Mouse (Mus musculus) midbrain, embryonic 13.5 days (tissue): ENCODE measurements around the gene Gpa33. TPM values are rescaled to one million over a fixed set of nuclear protein-coding genes. Genes with fewer than 3 reads are reported as not detected.

Source experiments
- ATAC-seq: fragments of 200-750 bp; cut with Nextera tagmentation; 2 replicates; pipeline ENCODE4 v1.8.0; 2017; ENCODE audit warnings: mild to moderate bottlenecking, moderate TSS enrichment, moderate library complexity
- H3K27ac ChIP-seq: fragments of 300-500 bp; sonication (generic); 2 replicates; pipeline ENCODE4 v1.5.1; 2015; ENCODE audit warnings: inconsistent platforms, mild to moderate bottlenecking, moderate library complexity
- H3K27me3 ChIP-seq: fragments of 300-500 bp; sonication (generic); 2 replicates; pipeline ENCODE4 v1.6.1; 2015; ENCODE audit warnings: mild to moderate bottlenecking, inconsistent platforms
- H3K36me3 ChIP-seq: fragments of 300-500 bp; sonication (generic); 2 replicates; pipeline ENCODE4 v1.6.1; 2015; ENCODE audit warnings: mild to moderate bottlenecking, inconsistent platforms
- H3K4me1 ChIP-seq: fragments of 300-500 bp; sonication (generic); replicated peaks from 2 replicates; pipeline ENCODE4 v1.6.1; 2015; ENCODE audit warnings: inconsistent platforms
- H3K4me2 ChIP-seq: fragments of 300-500 bp; sonication (generic); replicated peaks from 2 replicates; pipeline ENCODE4 v1.6.1; 2015; ENCODE audit warnings: moderate library complexity, mild to moderate bottlenecking, inconsistent platforms
- H3K4me3 ChIP-seq: fragments of 300-500 bp; sonication (generic); replicated peaks from 2 replicates; pipeline ENCODE4 v1.5.1; 2015; ENCODE audit warnings: mild to moderate bottlenecking, inconsistent platforms
- H3K9ac ChIP-seq: fragments of 300-500 bp; sonication (generic); replicated peaks from 2 replicates; pipeline ENCODE4 v1.6.1; 2015; ENCODE audit warnings: mild to moderate bottlenecking, inconsistent platforms
- H3K9me3 ChIP-seq: fragments of 300-500 bp; sonication (generic); 2 replicates; pipeline ENCODE4 v1.6.1; 2016; ENCODE audit warnings: mild to moderate bottlenecking, inconsistent platforms
- WGBS: fragments of 180-500 bp; shearing (Covaris S2); methylation state at CpG from one replicate; pipeline ENCODE4 v1.1.7; 2015; 5-methylcytosine and 5-hydroxymethylcytosine counted together
- polyA plus RNA-seq: library from polyadenylated mRNA; unstranded; fragments of >200 nt; fragmentation: Nextera tagmentation; extraction: Ambion mirVana; gene quantifications from 2 replicates; pipeline ENCODE4 v1.2.1, GENCODE M21; 2015

Gpa33 gene
- polyA plus RNA-seq, 1 experiment from 2014 or later: not detected

GRCm38 (mm10) chr1:166117866-166118639 lies 12.0 kb upstream of the Gpa33 start:
- peak; percentile 55 for ATAC-seq
- H3K4me1 ChIP-seq: peaks cover 11% of the 10 kb centered on the region
- H3K9me3 ChIP-seq: no peaks in the 10 kb centered on the region
- 59% methylated on average over 13 of the region's 13 CpGs for WGBS
- H3K9ac ChIP-seq: 0 out of 2 replicates have a peak overlapping the region, but pooled peaks have one; percentile 1
- H3K4me2 ChIP-seq: no peak overlapping the region
- peak overlapping the region; percentile 63 for H3K27ac ChIP-seq
- H3K4me3 ChIP-seq: no peak overlapping the region
- H3K36me3 ChIP-seq: no peaks in the 10 kb centered on the region
- H3K27me3 ChIP-seq: no peaks in the 10 kb centered on the region

DNA sequence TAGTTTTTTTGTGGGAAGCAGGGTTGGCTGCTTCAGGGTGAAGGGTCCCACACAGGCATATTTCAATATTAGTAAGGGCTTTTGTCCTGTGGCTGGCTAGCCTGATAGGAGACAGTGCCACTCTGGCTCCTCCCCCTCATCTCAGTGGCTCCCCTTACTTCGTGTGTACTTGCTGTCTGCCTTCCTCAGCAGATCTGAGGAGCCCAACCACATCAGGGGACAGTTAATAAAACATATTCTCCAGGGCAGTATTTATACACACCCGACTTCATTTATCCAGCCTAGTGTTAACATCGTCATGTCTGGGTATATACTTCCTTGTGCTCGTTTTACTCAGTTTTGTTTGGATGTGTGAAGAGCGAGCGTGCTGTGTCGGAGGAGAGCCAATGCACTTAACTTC lies 7.9 kb upstream of the Gpa33 start:
- no peaks in the 10 kb centered on the region for H3K9me3 ChIP-seq
- no peak overlapping the region for H3K27ac ChIP-seq
- H3K4me3 ChIP-seq: no peak overlapping the region
- no peak for ATAC-seq
- no peaks in the 10 kb centered on the region for H3K36me3 ChIP-seq
- H3K4me1 ChIP-seq: peaks cover 11% of the 10 kb centered on the region
- no peaks in the 10 kb centered on the region for H3K27me3 ChIP-seq
- WGBS: 87% methylated on average over 7 of the region's 7 CpGs
- H3K4me2 ChIP-seq: no peak overlapping the region
- H3K9ac ChIP-seq: no peak overlapping the region

DNA sequence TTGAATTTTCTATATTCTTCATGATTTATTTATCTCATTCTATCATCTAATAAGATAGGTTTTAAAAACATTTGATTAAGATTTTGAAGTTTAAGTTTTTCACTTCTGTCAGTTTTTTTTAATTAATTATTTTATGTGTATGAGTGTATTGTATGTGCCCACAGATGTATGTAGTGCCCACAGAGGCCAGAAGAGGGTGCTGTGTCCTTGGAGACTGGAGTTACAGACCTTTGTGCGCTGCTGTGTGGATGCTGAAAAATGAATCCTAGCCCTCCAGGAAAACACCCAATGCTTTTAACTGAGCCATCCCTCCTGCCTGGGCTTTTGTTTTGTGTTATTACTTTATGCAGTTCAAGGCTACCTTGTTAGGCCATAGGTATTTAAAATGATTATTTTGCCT lies 7.0 kb upstream of the Gpa33 start:
- 92% methylated on average over 1 of the region's 1 CpGs for whole genome bisulfite sequencing
- Histone ChIP-seq H3K27ac (no peak overlapping the region), H3K9me3 (no peaks in the 10 kb centered on the region), H3K27me3 (no peaks in the 10 kb centered on the region), H3K4me2 (no peak overlapping the region), H3K4me1 (peaks cover 8% of the 10 kb centered on the region), H3K4me3 (no peak overlapping the region), H3K9ac (no peak overlapping the region), H3K36me3 (no peaks in the 10 kb centered on the region)
- no peak for ATAC-seq

DNA sequence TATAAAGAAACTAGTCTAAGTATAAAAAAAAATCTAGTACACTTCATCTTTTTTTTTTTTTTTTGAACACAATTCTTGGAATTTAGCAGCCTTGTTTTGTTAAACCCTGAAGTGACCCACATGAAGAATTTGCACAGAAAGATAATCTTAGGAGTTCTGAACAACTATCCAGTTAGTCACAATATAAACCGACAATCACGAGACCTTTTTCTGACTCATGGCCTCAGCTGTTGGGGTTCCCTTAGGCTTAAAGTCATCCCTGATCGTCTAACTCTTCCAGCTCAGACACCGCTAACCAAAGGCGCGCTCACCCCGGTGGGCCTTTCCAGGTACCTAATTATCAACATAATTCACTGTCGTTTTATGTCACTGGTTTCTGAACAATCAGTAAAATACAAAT lies 6.3 kb upstream of the Gpa33 start:
- H3K36me3 ChIP-seq: no peaks in the 10 kb centered on the region
- H3K27ac ChIP-seq: no peak overlapping the region
- H3K4me2 ChIP-seq: no peak overlapping the region
- no peaks in the 10 kb centered on the region for H3K27me3 ChIP-seq
- no peak overlapping the region for H3K9ac ChIP-seq
- H3K4me1 ChIP-seq: peaks cover under 1% of the 10 kb centered on the region
- no peak for ATAC-seq
- H3K9me3 ChIP-seq: no peaks in the 10 kb centered on the region
- WGBS: 93% methylated on average over 8 of the region's 8 CpGs
- H3K4me3 ChIP-seq: no peak overlapping the region

DNA sequence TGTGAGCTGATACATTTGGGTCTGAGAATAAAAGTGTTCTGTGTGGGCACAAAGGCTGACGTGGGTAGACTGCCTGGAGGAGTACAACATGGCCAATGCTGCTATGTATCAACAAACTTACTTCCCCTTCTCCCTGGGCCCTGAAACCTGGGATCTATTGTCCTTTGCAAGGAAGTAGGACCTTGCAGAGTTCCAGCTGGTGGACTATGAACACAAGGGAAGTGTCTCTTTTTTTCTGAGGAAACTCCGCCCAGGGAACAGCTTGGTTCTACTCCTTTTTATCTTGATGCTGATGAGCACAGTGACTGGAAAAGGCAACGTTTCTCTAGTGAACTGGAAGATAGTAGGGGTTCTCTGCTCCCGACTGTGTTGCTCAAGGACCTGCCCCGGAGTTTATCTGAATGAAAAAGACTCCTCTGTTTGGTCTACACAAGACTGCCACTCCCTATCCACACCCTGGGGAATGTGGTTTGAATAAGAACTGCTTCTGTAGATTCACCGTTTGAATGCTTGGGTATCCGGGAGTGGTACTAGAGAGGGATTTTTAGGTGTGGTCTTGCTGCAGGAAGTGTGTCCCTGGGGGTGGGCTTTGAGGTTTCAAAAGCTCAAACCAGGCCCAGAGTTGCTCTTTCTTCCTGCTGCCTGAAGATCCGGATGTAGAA lies 5.0 kb upstream of the Gpa33 start:
- Histone ChIP-seq H3K36me3 (no peaks in the 10 kb centered on the region), H3K4me2 (no peak overlapping the region), H3K9ac (no peak overlapping the region), H3K4me1 (no peaks in the 10 kb centered on the region), H3K9me3 (no peaks in the 10 kb centered on the region), H3K27ac (no peak overlapping the region), H3K4me3 (no peak overlapping the region), H3K27me3 (no peaks in the 10 kb centered on the region)
- WGBS: 57% methylated on average over 8 of the region's 8 CpGs
- no peak for ATAC-seq

DNA sequence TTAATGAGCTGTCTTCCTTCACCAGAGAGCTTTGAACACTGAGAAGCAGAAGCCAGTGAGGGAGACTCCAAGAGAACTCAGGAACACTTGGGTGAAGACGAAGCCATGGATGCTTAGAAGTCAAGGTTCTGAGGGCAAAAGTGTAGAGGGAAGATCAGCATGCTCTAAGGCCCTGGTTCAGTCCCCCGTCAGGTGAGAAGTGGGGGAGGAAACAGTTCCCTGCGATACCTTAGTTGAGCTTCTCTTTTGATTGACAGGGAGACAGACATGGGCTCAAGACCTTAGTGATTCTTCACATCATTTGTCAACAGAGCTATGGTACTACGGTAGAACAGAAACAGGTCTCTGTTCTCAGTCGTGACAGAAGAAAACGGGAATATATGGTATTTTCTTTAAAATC lies 3.7 kb upstream of the Gpa33 start:
- 96% methylated on average over 6 of the region's 6 CpGs for WGBS

DNA sequence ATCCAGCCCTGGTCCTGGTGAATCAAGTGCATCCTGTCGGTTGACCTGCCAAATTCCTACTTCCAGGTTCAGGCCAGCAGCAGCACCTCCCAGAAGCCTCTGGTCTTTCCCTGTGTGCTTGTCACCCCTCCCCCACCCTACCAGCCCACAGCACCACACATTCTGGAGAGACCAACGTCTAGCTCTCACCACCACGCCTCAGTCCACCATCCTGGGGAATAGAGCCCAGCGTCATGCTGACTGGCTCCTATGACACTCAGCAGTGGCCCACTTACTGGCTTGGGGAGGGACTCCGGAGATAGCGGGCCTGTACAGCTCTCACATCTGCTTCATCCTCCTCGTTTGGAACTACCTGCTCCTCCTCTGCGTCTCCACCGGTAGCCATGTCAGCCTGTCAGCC lies 3.2 kb upstream of the Gpa33 start:
- 79% methylated on average over 9 of the region's 9 CpGs for WGBS
- Histone ChIP-seq H3K4me1 (no peaks in the 10 kb centered on the region), H3K9me3 (no peaks in the 10 kb centered on the region), H3K4me2 (no peak overlapping the region), H3K27ac (no peak overlapping the region), H3K27me3 (no peaks in the 10 kb centered on the region), H3K36me3 (no peaks in the 10 kb centered on the region), H3K9ac (no peak overlapping the region), H3K4me3 (no peak overlapping the region)
- ATAC-seq: no peak

More for the DNA sequence above, 3.7 kb upstream of the Gpa33 start:
- H3K9ac ChIP-seq: no peak overlapping the region
- no peak overlapping the region for H3K4me2 ChIP-seq
- no peaks in the 10 kb centered on the region for H3K36me3 ChIP-seq
- no peak overlapping the region for H3K27ac ChIP-seq
- ATAC-seq: no peak
- H3K9me3 ChIP-seq: no peaks in the 10 kb centered on the region
- H3K4me3 ChIP-seq: no peak overlapping the region
- H3K4me1 ChIP-seq: no peaks in the 10 kb centered on the region
- H3K27me3 ChIP-seq: no peaks in the 10 kb centered on the region

GRCm38 (mm10) chr1:166127719-166128118 lies 2.3 kb upstream of the Gpa33 start, which contains the start of gene Dusp27:
Gene Dusp27, minus strand, starts transcription at chr1:166127922.
- Histone ChIP-seq H3K36me3 (no peaks in the 10 kb centered on the region), H3K27me3 (no peaks in the 10 kb centered on the region), H3K9me3 (no peaks in the 10 kb centered on the region), H3K4me2 (no peak within 1 kb of the TSS), H3K4me1 (no peaks in the 10 kb centered on the region), H3K9ac (no peak within 1 kb of the TSS), H3K27ac (no peak within 1 kb of the TSS), H3K4me3 (no peak within 1 kb of the TSS)
- WGBS: 70% methylated on average over 4 of the region's 4 CpGs
- ATAC-seq: no peak

- Histone ChIP-seq H3K4me2 (no peak overlapping the region), H3K9me3 (no peaks in the 10 kb centered on the region), H3K9ac (no peak overlapping the region), H3K4me3 (no peak overlapping the region), H3K27ac (no peak overlapping the region), H3K4me1 (no peaks in the 10 kb centered on the region), H3K36me3 (no peaks in the 10 kb centered on the region), H3K27me3 (no peaks in the 10 kb centered on the region)
- WGBS: 92% methylated on average over 5 of the region's 5 CpGs
- ATAC-seq: no peak
These were observed 1.5 kb upstream of the Gpa33 start for GRCm38 (mm10) chr1:166128551-166128950.

DNA sequence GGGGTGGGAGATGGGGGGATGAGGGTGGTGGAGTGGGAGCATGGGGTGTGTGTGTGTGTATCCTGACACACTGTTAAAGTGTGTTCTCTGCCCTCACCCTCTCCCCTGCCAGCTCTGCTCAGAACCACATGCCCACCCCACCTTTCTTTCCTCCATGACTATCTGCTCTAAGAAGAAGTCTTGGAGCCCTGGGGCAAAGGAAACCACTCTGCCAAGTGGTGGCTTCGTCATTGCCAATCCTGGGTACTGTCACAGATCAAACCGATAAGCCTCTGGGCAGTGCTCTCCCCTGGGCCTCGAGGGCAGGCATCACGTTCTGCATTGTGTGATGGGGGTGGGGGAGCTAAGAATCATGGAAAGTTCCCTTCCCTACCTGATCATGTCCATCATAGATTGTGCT lies 2.3 kb downstream of the Gpa33 start:
- H3K9me3 ChIP-seq: no peaks in the 10 kb centered on the region
- no peak overlapping the region for H3K4me3 ChIP-seq
- H3K27me3 ChIP-seq: 0 out of 2 replicates have a peak, but pooled peaks cover 3% of the 10 kb centered on the region
- no peak overlapping the region for H3K27ac ChIP-seq
- 55% methylated on average over 4 of the region's 4 CpGs for WGBS
- H3K36me3 ChIP-seq: no peaks in the 10 kb centered on the region
- H3K4me2 ChIP-seq: no peak overlapping the region
- no peak for ATAC-seq
- no peak overlapping the region for H3K9ac ChIP-seq
- peaks cover 4% of the 10 kb centered on the region; the same call in 1 of the 2 replicates for H3K4me1 ChIP-seq

- Histone ChIP-seq H3K27me3 (0 out of 2 replicates have a peak, but pooled peaks cover 3% of the 10 kb centered on the region), H3K36me3 (no peaks in the 10 kb centered on the region), H3K9me3 (no peaks in the 10 kb centered on the region), H3K9ac (no peak overlapping the region), H3K4me1 (peaks cover 13% of the 10 kb centered on the region), H3K27ac (no peak overlapping the region), H3K4me2 (no peak overlapping the region), H3K4me3 (no peak overlapping the region)
- WGBS: 37% methylated on average over 5 of the region's 5 CpGs
- ATAC-seq: no peak
These were observed 5.2 kb downstream of the Gpa33 start for GRCm38 (mm10) chr1:166135091-166135740.
